Mouse (Mus musculus): ENCODE results near the gene Per1.

DNA sequence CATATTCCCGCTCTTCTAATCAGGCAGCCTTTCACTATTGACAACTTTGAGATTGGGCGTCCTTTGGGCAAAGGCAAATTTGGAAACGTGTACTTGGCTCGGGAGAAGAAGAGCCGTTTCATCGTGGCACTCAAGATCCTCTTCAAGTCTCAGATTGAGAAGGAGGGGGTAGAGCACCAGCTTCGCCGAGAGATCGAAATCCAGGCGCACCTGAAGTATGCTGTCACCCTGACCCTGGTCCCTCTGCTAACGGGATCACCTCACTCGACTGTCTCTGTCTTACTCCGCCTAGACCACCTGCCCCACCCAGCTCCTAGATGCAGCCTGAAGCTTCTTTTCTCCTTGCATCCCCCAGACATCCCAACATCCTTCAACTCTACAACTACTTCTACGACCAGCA is 46.9 kb upstream of the Per1 start:
- TF ChIP-seq CTCF (IDR thresholded peaks at IDR 0.05), result no peak
- TF ChIP-seq EP300 (IDR thresholded peaks at IDR 0.05), result no peak
